16 mouse cellular contexts compared by ENCODE assay signal in the genomic region with DNA sequence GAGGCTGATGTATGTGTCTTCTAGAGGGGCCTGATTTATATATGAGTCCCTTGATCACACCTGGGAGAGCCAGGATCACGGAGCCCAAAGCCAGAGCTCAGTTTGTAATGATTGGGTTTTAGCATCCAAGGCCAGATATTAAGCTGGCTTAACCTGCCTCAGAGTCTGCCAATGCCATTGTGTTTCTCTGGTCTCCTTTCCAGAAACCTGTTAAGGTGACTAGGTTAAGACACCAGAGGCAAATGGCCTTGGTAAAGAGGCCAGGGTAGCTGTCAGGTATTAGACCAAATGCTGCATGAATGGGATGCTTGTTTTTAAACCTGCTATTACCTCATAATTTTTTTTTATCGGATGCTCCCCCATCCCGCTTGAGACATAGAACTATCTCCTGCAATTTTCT.
"Had no signal": no experiment of that assay in that cellular context is flagged by ENCODE, and none has a peak within 500 bp of the region (broad histone marks: within the 10 kb centered on the region; RNA-seq: fewer than 3 reads in every experiment).

No protein-coding gene starts in this region.

- H3K9ac ChIP-seq: neural tube, embryonic 13.5 days; neural tube, embryonic 15.5 days; stomach, embryonic 15.5 days had no signal

- H3K4me3 ChIP-seq: neural tube, embryonic 13.5 days; neural tube, embryonic 15.5 days; stomach, embryonic 15.5 days had no signal

- H3K4me1 ChIP-seq: stomach, embryonic 15.5 days had no signal

- H3K9me3 ChIP-seq: neural tube, embryonic 13.5 days; neural tube, embryonic 15.5 days; stomach, embryonic 15.5 days had no signal

- H3K4me2 ChIP-seq: neural tube, embryonic 13.5 days; neural tube, embryonic 15.5 days; stomach, embryonic 15.5 days had no signal

- H3K27me3 ChIP-seq: neural tube, embryonic 13.5 days; neural tube, embryonic 15.5 days; stomach, embryonic 15.5 days had no signal

- DNase-seq: retina, postnatal 1 day; right cerebral cortex, adult 18-20 months; right cerebral cortex, postnatal 14 days; right cerebral cortex, postnatal 25 days; right cerebral cortex, postnatal 4 days; spleen, adult 18-20 months; thymus, adult 18-20 months; thymus, adult 2 months; thymus, postnatal 14 days; thymus, postnatal 25 days; thymus, postnatal 36 days; thymus, postnatal 4 days had no signal

- H3K27ac ChIP-seq: neural tube, embryonic 13.5 days; neural tube, embryonic 15.5 days; stomach, embryonic 15.5 days; stomach, postnatal 0 days had no signal

- H3K36me3 ChIP-seq: neural tube, embryonic 13.5 days; neural tube, embryonic 15.5 days; stomach, embryonic 15.5 days had no signal
